Mouse (Mus musculus) urinary bladder, postnatal 14 days (tissue): ENCODE measurements around the gene Asb17.
A peak's percentile ranks its signal among the peaks of the same experiment; 100 is the strongest.
"Not testable (repeated sequence)": the region's sequence is repeated elsewhere in the genome, so short reads cannot be mapped to it uniquely, and the experiment has no call there.

Experiments
- DNase-seq: peaks from one replicate; pipeline ENCODE4 v3.0.0; 2021; ENCODE audit warnings: low spot score

The Asb17 gene

DNA sequence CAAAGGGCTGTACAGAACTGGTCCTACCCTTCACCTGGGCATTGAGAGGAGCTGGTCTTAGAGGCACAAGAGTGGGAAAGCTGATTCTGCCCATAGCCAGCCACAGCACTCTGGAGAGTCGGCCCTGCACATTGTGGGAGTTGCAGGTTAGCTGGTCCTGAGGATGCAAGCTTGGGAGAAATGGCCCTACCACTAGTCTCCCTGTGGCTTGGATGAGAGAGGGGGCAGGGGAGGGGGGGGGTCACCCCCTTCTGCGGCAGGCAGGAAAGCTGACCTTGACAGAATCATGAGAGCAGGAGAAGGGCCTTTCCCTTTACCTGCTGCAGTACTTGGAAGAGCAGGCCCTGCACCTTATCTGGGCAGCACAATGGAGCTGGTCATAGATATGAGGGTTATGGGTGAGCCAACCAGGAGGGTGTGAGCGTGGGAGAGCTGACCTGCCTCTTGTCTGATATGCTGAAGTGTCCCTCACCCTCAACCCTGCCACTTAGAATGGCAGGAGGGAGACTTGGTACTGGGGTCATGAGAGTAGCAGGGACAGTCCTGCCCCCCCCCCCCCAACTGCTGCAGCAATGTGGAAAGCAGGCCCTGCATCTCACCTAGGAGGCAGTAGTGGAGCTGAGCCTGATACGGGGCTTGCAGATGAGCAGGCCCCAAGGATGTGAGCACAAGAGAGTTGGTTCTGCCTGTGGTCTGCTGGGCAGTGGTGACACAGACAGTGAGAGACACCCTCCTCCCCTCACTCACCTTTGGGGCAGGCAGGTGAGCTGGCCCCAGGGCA, 11.9 kb upstream of the Asb17 start:
- no peak for DNase-seq

DNA sequence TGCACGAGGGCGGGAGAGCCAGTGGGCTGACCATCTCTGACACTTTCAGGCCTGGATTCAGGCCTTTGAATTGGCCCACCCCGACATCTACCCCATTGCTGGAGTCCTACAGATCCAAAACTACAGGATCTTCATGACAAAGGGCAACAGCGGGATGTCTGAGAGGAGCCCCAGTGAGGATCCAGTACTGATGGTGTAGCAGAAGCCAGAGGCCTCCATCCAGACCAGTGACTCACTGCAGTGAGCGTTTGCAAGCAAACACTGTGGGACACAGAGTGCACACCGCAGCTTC, 11.4 kb upstream of the Asb17 start:
- no peak for DNase-seq

DNA sequence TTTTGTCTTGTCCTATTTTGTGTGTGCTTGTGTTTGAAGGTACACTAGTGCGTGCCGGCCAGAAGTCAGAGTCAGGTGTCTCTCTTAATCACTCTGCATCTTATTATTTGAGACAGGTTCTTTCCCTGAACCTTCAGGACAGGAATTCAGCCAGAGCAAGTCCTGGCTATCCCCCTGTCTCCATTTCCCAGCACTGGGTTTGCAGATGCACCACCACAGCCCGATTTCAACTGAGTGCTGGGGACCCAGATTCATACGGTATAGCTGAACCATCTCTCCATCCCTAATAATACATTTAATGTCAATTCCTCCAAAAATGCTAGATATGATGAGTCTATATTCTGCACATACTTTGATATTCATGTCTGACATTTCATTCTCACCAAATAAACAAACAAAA, 9.9 kb upstream of the Asb17 start:
- DNase-seq: no peak

DNA sequence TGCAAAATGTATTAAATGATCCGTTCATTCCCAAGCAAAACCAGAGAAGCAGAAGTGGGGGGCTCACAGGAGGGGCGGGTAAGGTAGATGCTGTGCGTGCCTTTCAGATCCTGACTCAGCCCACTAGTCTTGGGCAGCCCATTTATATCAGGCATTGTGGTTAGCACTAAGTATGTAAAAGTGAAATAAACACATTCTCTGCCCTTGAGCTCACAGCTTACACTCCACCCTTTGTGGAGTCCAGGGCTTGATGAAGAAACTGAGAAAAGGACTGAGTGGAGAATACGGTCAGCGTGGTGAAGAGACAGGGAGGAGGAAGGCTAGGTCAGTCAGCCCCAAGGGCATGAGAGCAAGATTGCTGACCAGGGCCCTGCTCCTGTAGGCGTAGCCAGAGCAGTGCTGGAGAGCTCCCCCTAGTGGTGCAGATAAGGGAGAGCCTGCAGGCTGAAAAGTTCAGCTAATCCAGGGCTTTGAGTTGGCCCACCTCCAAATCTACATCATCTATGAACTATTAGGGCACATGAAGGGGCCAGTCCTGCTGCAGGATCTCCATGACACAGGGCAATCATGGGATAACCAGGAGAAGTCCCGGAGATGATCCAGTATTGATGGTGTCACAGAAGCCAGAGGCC, 8.4 kb upstream of the Asb17 start:
- peak; percentile 74 for DNase-seq

DNA sequence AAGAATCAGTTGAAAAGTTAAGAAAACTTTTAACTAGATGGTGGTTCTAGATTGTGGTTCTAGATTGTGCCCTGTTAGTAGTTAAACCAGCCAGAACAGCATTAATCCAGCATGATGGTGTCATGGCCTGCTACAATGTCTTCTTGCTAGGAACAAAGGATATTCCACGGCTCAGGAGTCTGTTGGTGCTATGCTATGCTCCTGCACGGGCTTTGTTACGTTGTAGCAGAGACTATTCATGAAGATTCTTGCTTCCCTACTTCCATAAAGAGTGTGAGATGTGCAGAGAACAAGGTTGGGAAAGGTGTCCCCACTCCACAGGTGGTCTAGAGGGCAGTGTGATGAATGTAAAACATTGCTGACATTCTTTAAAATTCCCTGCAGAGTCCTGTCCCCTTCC, 7.7 kb upstream of the Asb17 start:
- no peak for DNase-seq

DNA sequence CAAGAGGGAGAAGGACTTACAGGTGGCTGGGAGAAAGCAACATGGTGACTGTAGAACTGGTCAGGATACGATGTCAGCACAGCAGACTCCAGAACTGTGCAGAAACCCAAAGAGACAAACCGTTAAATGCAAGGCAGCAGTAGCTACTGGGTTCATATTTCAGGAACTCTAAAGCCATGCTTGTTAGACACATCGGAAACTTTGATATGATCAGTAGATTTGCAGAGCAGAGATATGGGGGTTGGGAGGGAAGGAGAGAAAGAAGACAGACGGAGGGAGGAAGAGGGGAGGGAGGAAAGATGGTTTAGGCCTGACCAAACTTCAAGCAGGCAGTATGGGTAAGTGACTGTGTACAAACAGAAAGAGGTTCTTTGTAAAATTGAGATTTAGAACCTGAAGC, 6.4 kb upstream of the Asb17 start:
- DNase-seq: no peak

DNA sequence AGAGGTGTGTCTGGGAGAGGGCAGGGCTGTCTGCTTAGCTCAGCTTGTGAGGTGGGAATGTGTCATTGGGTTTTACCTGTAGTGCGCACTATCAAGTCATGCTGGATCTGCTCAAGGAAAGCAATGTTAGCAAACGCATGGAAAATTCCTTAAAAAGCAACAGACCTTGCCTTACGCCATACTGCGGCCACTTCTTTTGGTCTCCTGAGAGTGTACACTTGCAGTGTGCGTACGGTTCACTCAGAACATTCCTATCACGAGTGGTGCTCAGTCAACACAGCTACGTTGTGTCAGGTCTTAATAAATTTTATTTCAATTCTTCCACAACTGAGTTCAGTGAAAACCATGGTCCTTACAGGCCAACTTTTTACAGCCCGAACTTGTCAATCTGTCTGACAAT, 748 bp downstream of the Asb17 start:
- DNase-seq: no peak

DNA sequence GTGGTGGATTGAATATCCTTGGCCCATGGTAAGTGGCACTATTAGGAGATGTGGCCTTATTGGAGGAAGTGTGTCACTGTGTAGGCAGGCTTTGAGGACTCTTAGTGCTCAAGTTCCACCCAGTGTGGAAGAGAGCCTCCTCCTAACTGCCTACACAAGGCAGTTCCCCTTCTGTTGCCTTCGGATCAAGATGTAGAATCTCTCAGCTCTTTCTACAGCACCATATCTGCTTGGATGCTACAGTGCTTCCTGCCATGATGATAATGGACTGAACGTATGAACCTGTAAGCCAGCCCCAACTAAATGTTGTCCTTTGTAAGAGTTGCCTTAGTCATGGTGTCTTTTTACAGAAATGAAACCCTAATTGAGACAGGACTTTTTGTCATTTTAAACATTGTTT, 1.5 kb downstream of the Asb17 start:
- DNase-seq: no peak

DNA sequence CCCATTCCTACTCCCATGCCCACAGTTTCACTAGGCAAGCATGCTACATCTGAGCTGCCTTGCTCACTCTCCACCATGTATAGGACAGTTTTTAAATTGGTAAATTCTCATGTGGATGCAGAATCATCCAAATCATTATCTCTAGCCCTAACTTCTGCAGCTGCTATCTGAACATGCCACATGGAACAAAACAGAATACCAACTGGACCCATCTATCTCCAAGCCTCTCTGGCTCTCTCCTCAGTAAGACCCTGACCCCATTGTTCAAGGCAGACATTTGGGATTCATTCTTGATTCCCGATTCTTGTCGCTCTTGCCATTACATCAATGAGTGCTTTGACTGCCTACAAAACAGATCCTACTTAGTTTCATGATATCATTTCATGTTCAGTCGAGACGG, 2.1 kb downstream of the Asb17 start:
- DNase-seq: no peak

DNA sequence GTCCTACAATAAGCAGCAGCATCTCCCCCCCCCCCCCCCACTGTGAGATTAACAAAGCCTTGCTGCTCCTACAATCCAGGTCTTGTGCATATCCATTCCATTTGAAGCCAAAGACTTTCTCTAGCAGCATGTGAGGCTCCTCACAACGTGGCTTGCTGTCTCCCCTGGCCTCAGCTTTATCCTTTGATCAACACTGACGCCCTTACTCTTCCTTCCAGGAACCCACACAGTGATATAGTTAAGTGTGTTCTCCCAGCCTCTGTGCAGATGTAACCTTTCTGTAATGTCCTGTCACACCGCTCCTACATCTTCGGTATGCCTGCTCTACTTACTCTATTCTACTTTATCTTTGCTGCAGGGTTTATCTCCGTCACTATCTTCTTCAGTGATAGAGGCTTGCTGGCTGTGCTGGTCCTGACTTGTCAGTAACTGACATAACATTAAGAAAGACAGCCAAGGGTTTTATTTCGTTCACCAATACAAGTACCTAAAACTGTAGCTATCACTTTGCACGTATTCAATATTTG, 3.3 kb downstream of the Asb17 start:
- DNase-seq: no peak

DNA sequence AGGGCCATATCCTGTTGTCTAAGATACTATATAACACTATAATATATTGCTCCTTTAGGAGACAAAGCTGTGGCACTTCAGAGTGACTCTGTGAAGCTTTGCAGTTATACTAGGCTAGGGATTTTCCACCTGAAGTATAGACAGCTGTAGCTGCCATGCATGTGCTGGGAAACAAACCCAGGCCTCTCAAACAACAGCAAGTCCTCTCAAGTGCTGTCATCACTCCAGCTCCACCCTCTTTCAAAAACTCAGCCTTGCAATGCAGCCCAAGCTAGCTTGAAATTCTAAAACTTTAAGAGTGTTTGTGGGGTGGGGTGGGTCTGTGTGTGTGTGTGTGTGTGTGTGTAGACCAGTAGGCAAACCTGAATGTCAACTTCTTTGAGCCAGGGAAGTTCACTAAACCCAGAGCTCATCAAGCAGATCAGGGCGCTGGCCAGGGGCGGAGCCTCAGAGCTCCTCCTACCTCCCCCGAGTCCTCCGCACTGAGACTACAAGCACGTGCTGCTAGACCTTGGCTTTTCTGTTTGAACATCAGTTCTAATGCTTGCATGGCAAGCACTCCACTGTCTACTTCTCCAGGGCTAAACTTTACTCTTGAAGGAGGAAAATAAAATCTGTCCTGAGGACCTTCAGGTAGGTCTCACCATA, 5.5 kb downstream of the Asb17 start:
- peak; percentile 53 for DNase-seq

DNA sequence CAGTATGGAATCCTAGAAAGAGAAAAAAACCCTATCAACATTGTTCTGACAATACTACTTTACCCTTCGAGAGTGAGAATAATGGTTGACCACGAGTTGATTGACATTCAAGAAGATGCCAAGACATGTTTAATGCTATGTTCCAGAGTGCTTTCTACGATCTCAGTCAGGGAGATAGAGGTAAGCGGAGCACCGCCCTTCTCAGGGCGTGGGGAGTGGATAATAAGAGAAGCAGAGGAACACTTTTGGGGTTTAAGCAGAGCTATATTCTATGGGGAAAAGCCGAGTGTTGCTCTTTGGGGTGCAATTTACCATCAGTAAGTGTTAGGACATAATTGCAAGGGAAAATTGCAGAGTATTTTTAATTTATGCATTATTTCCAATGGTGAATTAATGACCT, 6.8 kb downstream of the Asb17 start:
- DNase-seq: no peak

DNA sequence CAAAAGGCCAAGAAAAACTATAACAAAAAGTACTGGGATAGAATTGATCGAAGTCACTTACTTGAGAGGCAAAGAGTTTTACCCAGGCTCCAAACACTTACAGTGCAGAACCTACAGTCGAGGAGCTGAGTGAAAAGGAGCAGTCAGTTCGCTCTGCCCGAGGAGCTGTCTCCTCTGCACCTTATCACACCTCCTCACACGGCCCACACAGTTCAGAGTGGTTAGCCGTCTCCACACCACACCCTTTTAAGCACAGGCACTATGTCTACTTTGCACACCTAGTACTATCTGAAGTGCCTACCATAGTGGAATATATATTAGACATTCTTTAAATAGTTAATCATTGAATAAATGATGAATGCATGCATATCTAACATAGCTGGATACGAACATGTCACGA, 8.3 kb downstream of the Asb17 start:
- no peak for DNase-seq

DNA sequence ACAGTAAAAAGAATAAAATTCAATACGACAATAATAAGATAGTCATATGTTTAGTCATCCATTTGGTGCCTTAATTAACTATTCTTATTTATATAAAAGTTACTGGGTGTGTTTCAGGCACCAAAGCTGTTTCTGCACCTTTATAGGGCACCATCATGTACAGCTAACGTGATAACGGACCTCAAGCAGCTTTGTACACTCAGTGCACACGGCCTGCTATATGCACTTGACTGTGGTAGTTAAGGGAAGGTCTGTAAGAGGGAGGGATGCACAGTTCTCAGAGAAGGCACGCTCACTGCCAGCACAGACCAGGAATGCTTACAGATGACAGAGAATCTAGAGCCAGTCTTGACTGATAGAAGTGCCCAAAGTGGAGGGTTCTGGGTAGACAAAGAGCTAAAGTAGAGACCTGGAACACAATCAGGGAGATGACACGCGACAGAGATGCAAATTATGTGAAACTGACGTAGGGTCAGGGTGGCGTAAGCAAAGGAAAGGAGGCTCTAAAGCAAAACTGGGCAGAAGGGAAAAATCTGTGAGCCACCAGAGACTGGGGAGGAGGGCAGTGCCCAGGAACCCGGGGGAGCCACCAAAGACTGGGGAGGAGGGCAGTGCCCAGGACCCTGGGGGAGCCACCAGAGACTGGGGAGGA, 14.5 kb downstream of the Asb17 start:
- DNase-seq: no peak

DNA sequence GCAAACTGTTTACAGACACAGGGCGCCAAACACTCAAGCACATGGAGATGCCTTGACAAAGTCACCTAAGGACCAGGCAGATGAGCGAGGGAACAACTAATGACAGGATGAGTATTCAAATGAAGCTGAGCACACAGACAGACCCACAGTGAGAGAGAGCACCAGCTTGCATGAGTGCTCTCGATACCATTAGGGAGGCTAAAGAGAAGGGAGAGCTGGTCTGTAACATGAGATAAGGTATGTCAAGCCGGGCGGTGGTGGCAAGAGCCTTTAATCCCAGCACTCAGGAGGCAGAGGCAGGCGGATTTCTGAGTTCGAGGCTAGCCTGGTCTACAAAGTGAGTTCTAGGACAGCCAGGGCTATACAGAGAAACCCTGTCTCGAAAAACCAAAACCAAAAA, 16.4 kb downstream of the Asb17 start:
- DNase-seq: not testable (repeated sequence)

DNA sequence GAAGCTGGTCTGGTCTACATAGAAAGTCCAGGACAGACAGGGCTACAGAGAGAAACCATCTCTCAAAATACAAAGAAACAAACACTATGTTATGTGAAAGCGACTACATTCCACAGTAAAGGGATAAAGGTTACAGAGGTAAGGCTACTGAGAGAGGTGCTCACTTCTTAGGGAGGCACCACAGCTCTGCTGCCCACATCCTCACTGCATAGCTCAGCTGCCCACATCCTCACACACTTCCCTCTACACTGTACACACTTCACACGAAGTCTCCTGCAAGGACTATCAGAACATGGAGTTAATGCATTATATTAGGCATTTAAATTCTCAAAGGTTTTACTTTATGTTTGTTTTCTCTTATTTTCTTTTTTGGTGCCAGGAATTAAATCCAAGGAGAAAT, 19.8 kb downstream of the Asb17 start:
- DNase-seq: no peak

DNA sequence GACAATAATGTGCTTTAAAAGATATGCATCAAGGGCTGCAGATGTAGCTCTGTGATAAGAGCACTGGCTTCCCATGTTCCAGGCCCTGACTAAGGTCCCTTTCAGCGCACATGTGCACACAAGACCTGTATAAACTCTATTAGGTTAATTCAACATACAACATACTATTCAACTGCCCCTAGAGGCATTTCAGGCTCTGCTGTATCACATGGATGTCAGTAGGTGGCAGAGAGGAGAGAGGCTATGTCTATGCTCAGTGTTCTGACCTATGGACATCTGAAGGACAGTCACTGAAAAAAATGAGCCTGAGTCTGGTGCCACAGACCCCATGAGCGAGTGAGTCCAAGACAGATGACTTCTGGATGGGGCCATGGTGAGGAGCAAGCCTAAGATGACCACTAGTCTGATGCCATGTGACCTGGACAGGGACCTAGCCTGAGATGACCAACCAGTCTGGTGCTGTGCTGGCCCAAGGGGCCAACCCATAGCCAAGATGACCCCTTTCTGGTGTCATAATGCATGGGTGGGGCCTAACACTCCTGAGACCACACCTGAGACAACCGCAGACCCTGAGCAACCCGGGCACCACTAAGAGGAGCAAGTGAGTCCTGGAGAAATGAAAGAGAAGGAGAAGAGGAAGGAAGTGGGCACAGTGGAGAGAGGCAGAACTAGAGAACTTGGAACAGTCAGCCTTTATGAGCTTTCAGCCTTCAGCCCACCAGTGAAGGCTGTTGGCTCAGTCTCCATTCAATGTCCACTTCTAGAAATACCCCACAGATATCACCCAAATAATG, 20.8 kb downstream of the Asb17 start:
- DNase-seq: no peak

DNA sequence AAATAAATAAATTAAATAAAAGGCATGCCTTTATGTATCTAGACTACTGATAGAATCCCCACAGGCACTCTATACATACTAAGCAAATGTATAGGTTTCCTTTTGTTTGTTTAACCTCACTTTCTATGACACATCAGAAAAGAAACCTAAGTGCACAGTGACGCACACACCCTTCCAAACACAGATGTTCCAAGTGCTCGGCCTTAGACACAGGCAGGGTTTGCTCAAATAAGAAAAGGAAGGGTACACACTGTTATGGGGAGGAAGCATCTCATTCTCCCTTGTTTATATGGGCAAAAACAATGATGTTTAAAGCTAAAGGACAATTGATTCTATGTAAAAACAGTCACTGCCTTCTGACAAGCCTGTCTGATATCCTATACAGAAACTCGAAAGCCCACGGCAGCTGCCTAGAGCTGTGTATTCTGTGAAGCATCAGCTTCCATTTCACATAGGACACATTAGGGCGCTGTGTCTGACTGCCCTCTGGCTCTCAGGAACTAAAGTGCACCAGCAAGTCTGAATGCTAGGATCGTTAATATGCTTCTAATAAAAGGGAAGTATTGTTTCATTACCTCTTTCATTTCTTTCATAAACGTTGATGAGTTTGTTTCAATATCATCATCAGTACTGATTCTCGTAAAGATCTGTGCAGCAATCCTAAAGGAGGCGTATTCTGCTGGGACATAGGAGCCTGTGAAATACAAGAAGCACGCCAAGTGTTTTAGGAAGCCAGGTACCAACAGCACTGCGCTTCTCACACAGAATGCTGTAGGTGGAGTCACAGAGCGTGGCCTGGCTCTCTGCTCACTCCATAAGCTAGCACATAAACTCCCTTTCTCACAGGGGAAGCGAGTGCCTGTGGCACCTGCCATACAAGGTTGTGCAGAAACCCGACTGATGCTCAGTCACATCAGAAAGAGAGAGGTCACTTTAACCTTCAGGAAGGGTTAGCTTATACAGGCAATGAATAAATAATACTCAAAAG, 23.4 kb downstream of the Asb17 start:
- DNase-seq: no peak

DNA sequence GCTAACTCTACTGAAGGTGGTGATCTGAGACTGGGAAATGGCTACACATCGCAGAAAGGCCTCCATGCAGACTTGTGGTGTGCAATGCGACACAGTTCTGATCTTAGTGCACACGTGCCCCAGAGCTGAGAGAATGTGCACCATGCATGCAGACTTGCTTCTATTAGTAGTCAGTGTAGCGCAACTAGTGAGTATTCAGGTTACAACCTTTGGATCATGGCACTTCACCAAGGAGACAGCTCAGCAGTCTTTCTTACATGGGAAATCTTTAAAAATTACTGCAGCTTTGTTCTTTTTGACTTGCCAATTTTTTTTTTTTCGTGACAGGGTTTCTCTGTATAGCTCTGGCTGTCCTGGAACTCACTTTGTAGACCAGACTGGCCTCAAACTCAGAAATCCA, 27.4 kb downstream of the Asb17 start:
- DNase-seq: no peak

DNA sequence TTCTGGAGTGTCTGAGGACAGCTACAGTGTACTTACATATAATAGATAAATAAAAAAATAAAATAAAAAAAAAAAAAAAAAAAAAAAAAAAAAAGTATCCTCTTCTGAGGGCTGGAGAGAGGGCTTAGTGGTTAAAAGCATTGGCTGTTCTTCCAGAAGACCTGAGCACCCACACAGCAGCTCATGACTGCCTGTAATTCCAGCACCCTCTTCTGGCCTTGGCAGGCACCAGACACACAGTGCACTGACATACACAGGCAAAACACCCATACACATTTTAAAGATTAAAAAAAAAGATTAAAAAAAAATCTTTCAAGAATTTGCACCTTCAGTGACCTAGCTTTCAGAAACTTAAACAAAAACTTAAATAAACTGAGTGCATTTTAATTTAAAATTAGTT, 42.3 kb downstream of the Asb17 start:
- DNase-seq: no peak

DNA sequence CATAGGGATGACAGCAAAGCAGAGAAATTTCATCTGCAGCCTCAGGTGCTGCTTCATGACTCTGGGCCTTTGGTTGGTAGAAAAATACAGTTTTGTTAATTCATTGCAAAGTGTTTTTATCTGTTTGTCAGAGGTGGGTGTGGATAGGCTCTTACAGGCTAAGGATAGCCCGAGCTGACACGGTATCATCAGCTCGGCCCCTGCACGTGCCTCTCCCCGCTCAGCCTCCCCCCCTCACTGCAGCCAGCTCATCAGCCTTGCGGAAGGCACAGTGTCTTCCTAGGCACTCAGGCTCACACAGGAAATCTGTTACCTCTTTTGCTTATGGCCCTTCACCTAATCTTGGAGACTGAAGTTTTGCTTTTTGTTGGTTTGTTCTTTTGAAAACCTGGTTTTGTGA, 44.1 kb downstream of the Asb17 start:
- DNase-seq: no peak
